ENCODE assay signal across 8 mouse cellular contexts in the genomic region with DNA sequence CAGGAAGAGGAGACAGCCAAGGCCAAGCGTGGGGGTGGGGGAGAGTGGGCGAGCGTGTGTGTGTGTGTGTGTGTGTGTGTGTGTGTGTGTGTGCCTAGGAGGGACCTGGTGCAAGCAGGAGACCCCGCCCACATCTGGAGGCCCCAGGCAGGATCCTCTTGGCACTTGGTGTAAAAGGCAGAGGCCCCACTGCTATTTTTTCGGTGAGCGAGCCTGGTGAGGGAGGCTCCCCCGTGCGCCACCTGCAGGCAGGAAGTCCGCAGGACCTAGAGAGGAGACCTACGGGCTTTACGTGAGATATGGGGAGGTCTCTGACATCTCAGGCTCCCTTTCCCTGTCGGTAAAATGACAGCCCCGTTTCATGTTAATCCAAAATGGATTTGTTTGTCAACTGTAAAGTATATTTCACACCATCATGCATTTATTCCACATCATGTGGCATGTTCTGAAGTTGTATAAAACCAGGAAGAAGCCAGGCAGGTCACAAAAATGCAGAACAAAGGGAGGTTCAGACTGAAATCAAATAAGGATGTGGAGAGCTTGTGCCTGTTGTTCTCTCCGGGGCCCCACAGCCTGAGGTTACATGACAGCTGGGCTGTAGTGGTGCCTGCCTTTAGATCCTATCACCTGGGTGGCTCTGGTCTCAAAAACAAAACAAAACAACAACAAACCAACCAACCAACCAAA.
DNase-seq lines count a peak whose midpoint lies in the region; ATAC-seq and TF ChIP-seq lines count a peak whose summit lies in the region.

No protein-coding gene starts in this region.

- no peaks in the 10 kb centered on the region for H3K79me3 ChIP-seq in C2C12 (ENCODE audit: low read depth)

- no peaks in the 10 kb centered on the region for H3K4me1 ChIP-seq in embryonic facial prominence, embryonic 11.5 days (ENCODE audit: control insufficient read depth, insufficient read depth, low read length)
- H3K4me1 ChIP-seq in liver, embryonic 13.5 days (replicated peaks), result peaks cover 12% of the 10 kb centered on the region
- H3K4me1 ChIP-seq in stomach, embryonic 15.5 days, result peaks cover 11% of the 10 kb centered on the region; the same call in 1 of the 2 replicates

- H3K4me2 ChIP-seq in embryonic facial prominence, embryonic 11.5 days (ENCODE audit: low read depth, low read length), result no peak overlapping the region
- peak overlapping the region; percentile 67 for H3K4me2 ChIP-seq in liver, embryonic 13.5 days
- peak overlapping the region; percentile 37 for H3K4me2 ChIP-seq in stomach, embryonic 15.5 days

- 17% methylated on average over 12 of the region's 14 CpGs for WGBS in embryonic facial prominence, embryonic 11.5 days
- 6% methylated on average over 14 of the region's 14 CpGs for WGBS in liver, embryonic 13.5 days (ENCODE audit: insufficient replicate concordance)
- 10% methylated on average over 14 of the region's 14 CpGs for WGBS in stomach, embryonic 15.5 days

- H3K9me3 ChIP-seq in embryonic facial prominence, embryonic 11.5 days (replicated peaks; ENCODE audit: control insufficient read depth, low read length), result no peaks in the 10 kb centered on the region
- H3K9me3 ChIP-seq in liver, embryonic 13.5 days (replicated peaks), result no peaks in the 10 kb centered on the region
- H3K9me3 ChIP-seq in stomach, embryonic 15.5 days, result no peaks in the 10 kb centered on the region

- H3ac ChIP-seq in C2C12 (ENCODE audit: control insufficient read depth, insufficient read length, low read depth), result no peak overlapping the region

- ATAC-seq in embryonic facial prominence, embryonic 11.5 days (replicated peaks; ENCODE audit: insufficient number of reproducible peaks, low FRiP score, low TSS enrichment, low read depth), result peak; percentile 81
- ATAC-seq in liver, embryonic 13.5 days (ENCODE audit: low read depth), result peak; percentile 86
- ATAC-seq in stomach, embryonic 15.5 days (ENCODE audit: insufficient read depth, low FRiP score, low read depth), result peak; percentile 77; the same call in 1 of the 2 replicates

- H3K79me2 ChIP-seq in C2C12 (ENCODE audit: control insufficient read depth, insufficient read depth), result no peaks in the 10 kb centered on the region

- TF ChIP-seq CTCF in C2C12 (IDR thresholded peaks at IDR 0.05; ENCODE audit: control insufficient read depth, insufficient read depth, insufficient read length), result peak; percentile 58

- H3K27me3 ChIP-seq in C2C12 (ENCODE audit: control insufficient read depth, insufficient read depth, insufficient read length), result no peaks in the 10 kb centered on the region
- no peaks in the 10 kb centered on the region for H3K27me3 ChIP-seq in embryonic facial prominence, embryonic 11.5 days (ENCODE audit: control insufficient read depth, insufficient read depth, low read length)
- no peaks in the 10 kb centered on the region for H3K27me3 ChIP-seq in liver, embryonic 13.5 days
- no peaks in the 10 kb centered on the region for H3K27me3 ChIP-seq in stomach, embryonic 15.5 days (replicated peaks)

- no peak overlapping the region for H3K9ac ChIP-seq in embryonic facial prominence, embryonic 11.5 days (replicated peaks; ENCODE audit: low read length)
- H3K9ac ChIP-seq in liver, embryonic 13.5 days, result no peak overlapping the region
- H3K9ac ChIP-seq in stomach, embryonic 15.5 days, result no peak overlapping the region

- no peaks in the 10 kb centered on the region for H3K36me3 ChIP-seq in C2C12 (ENCODE audit: control insufficient read depth, insufficient read depth)
- no peaks in the 10 kb centered on the region for H3K36me3 ChIP-seq in embryonic facial prominence, embryonic 11.5 days (replicated peaks; ENCODE audit: control insufficient read depth, insufficient read depth, low read depth, low read length)
- H3K36me3 ChIP-seq in liver, embryonic 13.5 days, result no peaks in the 10 kb centered on the region
- H3K36me3 ChIP-seq in stomach, embryonic 15.5 days, result no peaks in the 10 kb centered on the region

- H3K4me3 ChIP-seq in C2C12 (ENCODE audit: insufficient read depth, poor library complexity, severe bottlenecking), result peak overlapping the region; percentile 6
- H3K4me3 ChIP-seq in embryonic facial prominence, embryonic 11.5 days (ENCODE audit: low read depth, low read length), result no peak overlapping the region
- H3K4me3 ChIP-seq in liver, embryonic 13.5 days (replicated peaks), result peak overlapping the region; percentile 40
- peak overlapping the region; percentile 17 for H3K4me3 ChIP-seq in stomach, embryonic 15.5 days (replicated peaks)

- peak; percentile 79 for DNase-seq in adrenal gland, postnatal 25 days
- DNase-seq in embryonic facial prominence, embryonic 11.5 days (ENCODE audit: low spot score), result peak; percentile 86
- peak; percentile 55 for DNase-seq in heart, adult 8-10 months (ENCODE audit: low spot score)
- peak; percentile 60 for DNase-seq in kidney, adult 18-20 months
- peak; percentile 69 for DNase-seq in liver, embryonic 13.5 days
- DNase-seq in naive thymus-derived CD4-positive, alpha-beta T cell, adult 2 months (ENCODE audit: low read depth), result peak; percentile 92

- H3K27ac ChIP-seq in embryonic facial prominence, embryonic 11.5 days (replicated peaks; ENCODE audit: low read depth, low read length), result no peak overlapping the region
- no peak overlapping the region; the same call in 1 of the 2 replicates for H3K27ac ChIP-seq in liver, embryonic 13.5 days
- H3K27ac ChIP-seq in stomach, embryonic 15.5 days, result no peak overlapping the region

TF ChIP-seq in C2C12, 6 proteins besides CTCF, POLR2A, EP300 and RAD21:
- TF ChIP-seq MYOD1 (IDR thresholded peaks at IDR 0.05; ENCODE audit: control insufficient read depth, insufficient read length, low read depth) (no peak), USF1 (IDR thresholded peaks at IDR 0.05; ENCODE audit: low read depth) (no peak), MAX (IDR thresholded peaks at IDR 0.05) (no peak), CEBPB (IDR thresholded peaks at IDR 0.05; ENCODE audit: low read depth) (no peak), FOSL1 (IDR thresholded peaks at IDR 0.05; ENCODE audit: insufficient read depth, low read length, poor library complexity, severe bottlenecking) (no peak), MYOG (IDR thresholded peaks at IDR 0.05; ENCODE audit: control insufficient read depth, extremely low read depth, insufficient read length) (no peak)
